8 mouse cellular contexts compared by ENCODE assay signal in the genomic region with DNA sequence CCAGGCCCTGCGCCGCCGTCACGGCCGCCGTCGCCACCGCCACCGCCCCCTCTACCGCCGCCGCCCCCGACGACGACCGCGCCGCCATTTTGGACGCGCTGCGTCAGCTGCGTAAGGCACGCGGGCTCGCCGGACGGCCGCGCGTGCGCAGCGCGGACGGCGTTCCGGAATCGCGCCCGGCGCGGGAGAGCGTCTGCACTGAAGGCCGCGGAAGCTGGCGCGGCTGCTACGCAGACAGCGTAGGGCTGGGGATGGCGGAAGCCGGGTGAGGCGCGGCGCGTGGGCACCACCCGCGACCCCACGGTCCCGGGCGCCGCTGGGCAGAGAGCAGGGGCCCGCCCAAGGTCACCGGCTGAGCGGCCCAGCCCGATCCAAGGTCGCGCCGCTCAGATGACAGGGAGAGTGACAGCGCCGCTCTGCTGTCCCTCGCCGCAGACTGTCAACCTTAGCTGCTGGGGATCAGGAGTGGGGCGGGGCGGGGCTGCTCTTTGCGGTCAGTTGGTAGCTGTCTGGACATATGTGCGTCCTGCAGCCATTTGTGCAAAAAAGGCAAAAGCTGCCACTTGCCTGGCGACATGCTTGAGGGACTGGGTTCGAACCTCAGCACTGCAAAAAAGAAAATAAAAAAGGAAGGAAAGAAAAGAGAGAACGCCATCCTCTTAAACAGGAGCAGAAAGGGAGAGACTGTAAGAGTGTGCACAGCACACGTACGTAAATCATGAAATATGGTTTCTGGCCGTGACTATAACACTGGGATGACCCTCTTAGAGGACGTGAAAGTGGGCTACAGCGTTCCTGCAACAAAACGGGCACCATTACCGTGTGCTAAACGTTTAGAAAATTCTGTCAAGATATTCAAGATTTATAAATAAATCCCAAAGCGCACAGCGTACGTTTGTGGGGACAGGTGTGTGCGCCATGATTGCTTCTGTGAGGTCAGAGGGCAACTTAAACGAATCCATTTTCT. TPM values are rescaled to one million over a fixed set of nuclear protein-coding genes. Genes with fewer than 3 reads are reported as not detected.
A peak's percentile ranks its signal among the peaks of the same experiment; 100 is the strongest.
DNase-seq lines count a peak whose midpoint lies in the region; ATAC-seq and TF ChIP-seq lines count a peak whose summit lies in the region.

A gene (minus strand): TSS at position 136 of the 967 bp plus-strand sequence.

- H3K9me3 ChIP-seq in hindbrain, postnatal 0 days (ENCODE audit: low read length): no peaks in the 10 kb centered on the region

- H3K27me3 ChIP-seq in hindbrain, postnatal 0 days (ENCODE audit: insufficient read depth, low read length): no peaks in the 10 kb centered on the region

- TF ChIP-seq CTCF in cortical plate, adult 2 months (IDR thresholded peaks at IDR 0.05; ENCODE audit: extremely low read depth, insufficient read depth, low read length): no peak
- TF ChIP-seq CTCF in hindbrain, postnatal 0 days (IDR thresholded peaks at IDR 0.05; ENCODE audit: low read depth): 0 out of 2 replicates have a peak, but pooled peaks have one; percentile 17

- H3K4me2 ChIP-seq in hindbrain, postnatal 0 days (ENCODE audit: low read depth, low read length): peak within 1 kb of the TSS; percentile 82

- 7% methylated on average over 86 of the region's 91 CpGs for WGBS in hindbrain, postnatal 0 days
- 12% methylated on average over 45 of the region's 91 CpGs for WGBS in macrophage (ENCODE audit: missing documents)

- no peaks in the 10 kb centered on the region for H3K36me3 ChIP-seq in hindbrain, postnatal 0 days (ENCODE audit: insufficient read depth, low read length)
- no peaks in the 10 kb centered on the region for H3K36me3 ChIP-seq in macrophage (ENCODE audit: inconsistent target)

- peak within 1 kb of the TSS; percentile 94 for H3K27ac ChIP-seq in cortical plate, adult 2 months (ENCODE audit: insufficient read depth, low read length)
- H3K27ac ChIP-seq in hindbrain, postnatal 0 days: peak within 1 kb of the TSS; percentile 99
- peak within 1 kb of the TSS; percentile 62 for H3K27ac ChIP-seq in macrophage

- TF ChIP-seq POLR2A in cortical plate, adult 2 months (IDR thresholded peaks at IDR 0.05; ENCODE audit: extremely low read depth, insufficient read depth, low read length): peak; percentile 64; the same call in 1 of the 2 replicates

- peak; percentile 90 for ATAC-seq in hindbrain, postnatal 0 days

- peaks cover 5% of the 10 kb centered on the region; the same call in 1 of the 2 replicates for H3K4me1 ChIP-seq in cortical plate, adult 2 months (ENCODE audit: control insufficient read depth, insufficient read depth, low read length)
- peaks cover 5% of the 10 kb centered on the region for H3K4me1 ChIP-seq in hindbrain, postnatal 0 days (ENCODE audit: insufficient read depth, low read length)

- peak within 1 kb of the TSS; percentile 99 for H3K9ac ChIP-seq in hindbrain, postnatal 0 days (replicated peaks; ENCODE audit: low read length)

- peaks cover 39% of the 10 kb centered on the region for H3K79me2 ChIP-seq in macrophage (ENCODE audit: inconsistent target)

- DNase-seq in adipocyte (ENCODE audit: low spot score): peak; percentile 88
- peak; percentile 74 to 85 for DNase-seq in gastrocnemius, adult 8-10 months (ENCODE audit: low spot score in 2 of 2)
- DNase-seq in hindbrain, postnatal 0 days (ENCODE audit: low spot score): peak; percentile 98
- peak; percentile 86 to 91 for DNase-seq in left cerebral cortex, adult 18-20 months (ENCODE audit: low spot score in 2 of 2)
- peak; percentile 88 for DNase-seq in retina, postnatal 7 days (ENCODE audit: low read depth, low spot score)
- DNase-seq in urinary bladder, adult 18-20 months (ENCODE audit: low spot score in 2 of 2): peak; percentile 79 to 83

- peak within 1 kb of the TSS; percentile 80 for H3K4me3 ChIP-seq in cortical plate, adult 2 months (ENCODE audit: insufficient read depth, low read length)
- H3K4me3 ChIP-seq in hindbrain, postnatal 0 days (ENCODE audit: low read length): peak within 1 kb of the TSS; percentile 93
- peak within 1 kb of the TSS; percentile 52 for H3K4me3 ChIP-seq in macrophage (ENCODE audit: inconsistent target)

RNA-seq across cellular contexts. Expression of the gene that starts here (rescaled TPM):
- polyA plus RNA-seq in cortical plate, adult 2 months (2012; rRNA removed): 371 and 398 TPM in 2 replicates
- 100 to 1,000 TPM; 260 to 347 (median 290) TPM for total RNA-seq in gastrocnemius, adult 8-10 months (2022)
- 252 and 264 TPM in 2 replicates for total RNA-seq in hindbrain, postnatal 0 days (2014; rRNA removed)
- polyA plus RNA-seq in hindbrain, postnatal 0 days (2015; fragmentation: Nextera tagmentation; extraction: Ambion mirVana): 210 and 220 TPM in 2 replicates
- total RNA-seq in left cerebral cortex, adult 18-20 months (2021): 100 to 1,000 TPM; 562 to 569 TPM
- 100 to 1,000 TPM in 1 of 26 experiments, 10 to 100 TPM in 25; 10.9 to 103 (median 50.1) TPM for total RNA-seq in macrophage (2018; cell fraction: chromatin; rRNA removed)
- 100 to 1,000 TPM in 1 of 26 experiments, 10 to 100 TPM in 25; 50.5 to 123 (median 72.4) TPM for total RNA-seq in macrophage (2018; cell fraction: cytosol; rRNA removed)
- 10 to 100 TPM; 21.9 to 97.1 (median 54.8) TPM for total RNA-seq in macrophage (2018; cell fraction: nucleus; rRNA removed)
- polyA plus RNA-seq in macrophage (2018): 61.7 to 90.2 TPM (median 74.2 TPM) in 3 replicates

Comparison
In these comparisons a context has a peak if more than half of its experiments do, and no peak if none do; other contexts are left out.
1. Peak in every context shown above with its lines: DNase-seq, ATAC-seq, H3K4me3 ChIP-seq and H3K27ac ChIP-seq.